ENCODE assay signal across 14 mouse cellular contexts in the genomic region with DNA sequence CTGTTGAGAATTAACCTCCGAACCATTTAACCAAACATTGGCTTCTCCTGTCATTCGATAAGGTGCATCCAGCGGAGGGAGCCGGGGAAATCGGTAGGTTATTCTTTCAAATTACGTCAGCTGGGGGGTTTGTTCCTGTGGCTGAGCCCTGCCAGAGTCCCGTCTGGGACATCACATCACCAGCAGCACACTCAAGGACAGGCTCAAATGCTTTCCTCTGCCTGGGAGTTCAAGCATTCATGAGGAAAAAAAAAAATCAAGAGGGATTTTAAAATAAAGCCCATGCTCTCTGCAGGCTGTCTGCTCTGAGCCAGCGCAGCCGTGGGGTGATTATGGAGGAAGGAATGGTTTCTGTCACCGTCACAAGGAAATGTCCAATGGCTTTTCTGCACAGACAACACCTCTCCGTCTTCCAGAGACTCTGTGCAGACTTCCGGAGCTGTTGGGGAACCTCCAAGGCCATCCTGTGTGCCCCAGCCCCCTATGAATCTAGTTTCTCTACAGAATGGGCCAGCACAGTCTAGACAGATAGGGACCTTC. TPM values are rescaled to one million over a fixed set of nuclear protein-coding genes. Genes with fewer than 3 reads are reported as not detected.
A peak's percentile ranks its signal among the peaks of the same experiment; 100 is the strongest.
DNase-seq lines count a peak whose midpoint lies in the region; ATAC-seq and TF ChIP-seq lines count a peak whose summit lies in the region.
"Had no signal": no experiment of that assay in that cellular context is flagged by ENCODE, and none has a peak within 500 bp of the region (broad histone marks: within the 10 kb centered on the region; RNA-seq: fewer than 3 reads in every experiment).

No protein-coding gene starts in this region.

- no peaks in the 10 kb centered on the region for H3K36me3 ChIP-seq in intestine, embryonic 14.5 days (ENCODE audit: control insufficient read depth, insufficient read depth, low read length)
- no peaks in the 10 kb centered on the region for H3K36me3 ChIP-seq in intestine, postnatal 0 days (ENCODE audit: control insufficient read depth, insufficient read depth)
- no peaks in the 10 kb centered on the region for H3K36me3 ChIP-seq in embryonic facial prominence, embryonic 13.5 days
- H3K36me3 ChIP-seq in limb, embryonic 12.5 days: no peaks in the 10 kb centered on the region
- no peaks in the 10 kb centered on the region for H3K36me3 ChIP-seq in midbrain, postnatal 0 days (ENCODE audit: insufficient read depth, low read length)
- H3K36me3 ChIP-seq: liver, embryonic 15.5 days had no signal

- peak; percentile 76 for ATAC-seq in intestine, embryonic 14.5 days (replicated peaks; ENCODE audit: low FRiP score, low TSS enrichment, low read depth)
- no peak for ATAC-seq in intestine, postnatal 0 days
- ATAC-seq in embryonic facial prominence, embryonic 13.5 days (ENCODE audit: insufficient number of reproducible peaks, insufficient read depth, low FRiP score, low TSS enrichment, low read depth): no peak
- ATAC-seq in limb, embryonic 12.5 days (ENCODE audit: insufficient number of reproducible peaks, insufficient read depth, low FRiP score, low TSS enrichment, low read depth): no peak
- no peak for ATAC-seq in midbrain, postnatal 0 days (ENCODE audit: low FRiP score)
- ATAC-seq: hindbrain, embryonic 16.5 days had no signal

- no peaks in the 10 kb centered on the region for H3K27me3 ChIP-seq in intestine, embryonic 14.5 days (replicated peaks; ENCODE audit: control insufficient read depth, insufficient read depth, low read length)
- no peaks in the 10 kb centered on the region for H3K27me3 ChIP-seq in intestine, postnatal 0 days (replicated peaks; ENCODE audit: control insufficient read depth, insufficient read depth, low read length)
- no peaks in the 10 kb centered on the region; the same call in 1 of the 2 replicates for H3K27me3 ChIP-seq in embryonic facial prominence, embryonic 13.5 days
- H3K27me3 ChIP-seq in limb, embryonic 12.5 days: no peaks in the 10 kb centered on the region
- H3K27me3 ChIP-seq in midbrain, postnatal 0 days (ENCODE audit: insufficient read depth, low read length): no peaks in the 10 kb centered on the region

- H3K27ac ChIP-seq in intestine, embryonic 14.5 days (ENCODE audit: low read depth): peak overlapping the region; percentile 79
- no peak overlapping the region for H3K27ac ChIP-seq in intestine, postnatal 0 days (ENCODE audit: low read depth, low read length)
- H3K27ac ChIP-seq in embryonic facial prominence, embryonic 13.5 days: peak overlapping the region; percentile 45
- peak overlapping the region; percentile 68 for H3K27ac ChIP-seq in limb, embryonic 12.5 days
- no peak overlapping the region for H3K27ac ChIP-seq in midbrain, postnatal 0 days (ENCODE audit: low read depth, low read length)
- H3K27ac ChIP-seq: left cerebral cortex, adult 2 months; liver, embryonic 15.5 days had no signal

- peaks cover 22% of the 10 kb centered on the region for H3K4me1 ChIP-seq in intestine, embryonic 14.5 days (replicated peaks; ENCODE audit: control insufficient read depth, insufficient read depth, low read length)
- no peaks in the 10 kb centered on the region for H3K4me1 ChIP-seq in intestine, postnatal 0 days (replicated peaks; ENCODE audit: control insufficient read depth, insufficient read depth, low read length)
- H3K4me1 ChIP-seq in embryonic facial prominence, embryonic 13.5 days: peaks cover 28% of the 10 kb centered on the region
- H3K4me1 ChIP-seq in limb, embryonic 12.5 days (replicated peaks): peaks cover 25% of the 10 kb centered on the region
- no peaks in the 10 kb centered on the region for H3K4me1 ChIP-seq in midbrain, postnatal 0 days (ENCODE audit: insufficient read depth, low read length)
- H3K4me1 ChIP-seq: liver, embryonic 15.5 days had no signal

- no peaks in the 10 kb centered on the region for H3K9me3 ChIP-seq in intestine, embryonic 14.5 days (ENCODE audit: control insufficient read depth, low read length)
- no peaks in the 10 kb centered on the region for H3K9me3 ChIP-seq in intestine, postnatal 0 days (ENCODE audit: control insufficient read depth)
- H3K9me3 ChIP-seq in embryonic facial prominence, embryonic 13.5 days: no peaks in the 10 kb centered on the region
- H3K9me3 ChIP-seq in limb, embryonic 12.5 days: no peaks in the 10 kb centered on the region
- H3K9me3 ChIP-seq in midbrain, postnatal 0 days (ENCODE audit: low read length): no peaks in the 10 kb centered on the region
- H3K9me3 ChIP-seq: liver, embryonic 15.5 days had no signal

- peak; percentile 62 for DNase-seq in intestine, embryonic 14.5 days (ENCODE audit: low spot score)
- DNase-seq in embryo, embryonic 11 days: peak; percentile 68
- no peak for DNase-seq in thymus, adult 18-20 months
- no peak for DNase-seq in midbrain, postnatal 0 days (ENCODE audit: low spot score)
- DNase-seq: cerebellum, adult 8-10 months; kidney, postnatal 36 days; spleen, adult 18-20 months; thymus, postnatal 25 days had no signal

- 23% methylated on average over 12 of the region's 12 CpGs for WGBS in intestine, embryonic 14.5 days
- WGBS in intestine, postnatal 0 days: 56% methylated on average over 12 of the region's 12 CpGs
- 36% methylated on average over 12 of the region's 12 CpGs for WGBS in embryonic facial prominence, embryonic 13.5 days
- WGBS in limb, embryonic 12.5 days: 23% methylated on average over 12 of the region's 12 CpGs
- 73% methylated on average over 12 of the region's 12 CpGs for WGBS in midbrain, postnatal 0 days

- H3K9ac ChIP-seq in intestine, embryonic 14.5 days (ENCODE audit: low read length): no peak overlapping the region
- no peak overlapping the region for H3K9ac ChIP-seq in intestine, postnatal 0 days (ENCODE audit: low read depth, low read length)
- 0 out of 2 replicates have a peak overlapping the region, but pooled peaks have one; percentile 11 for H3K9ac ChIP-seq in embryonic facial prominence, embryonic 13.5 days
- no peak overlapping the region for H3K9ac ChIP-seq in limb, embryonic 12.5 days (replicated peaks)
- H3K9ac ChIP-seq in midbrain, postnatal 0 days (replicated peaks; ENCODE audit: low read length, poor library complexity, severe bottlenecking): no peak overlapping the region
- H3K9ac ChIP-seq: liver, embryonic 15.5 days had no signal

- no peak overlapping the region for H3K4me2 ChIP-seq in intestine, embryonic 14.5 days (ENCODE audit: low read length)
- H3K4me2 ChIP-seq in intestine, postnatal 0 days (replicated peaks; ENCODE audit: low read depth): no peak overlapping the region
- no peak overlapping the region for H3K4me2 ChIP-seq in embryonic facial prominence, embryonic 13.5 days
- H3K4me2 ChIP-seq in limb, embryonic 12.5 days: no peak overlapping the region; the same call in 1 of the 2 replicates
- H3K4me2 ChIP-seq in midbrain, postnatal 0 days (ENCODE audit: low read depth, low read length, poor library complexity, severe bottlenecking): no peak overlapping the region
- H3K4me2 ChIP-seq: liver, embryonic 15.5 days had no signal

- H3K4me3 ChIP-seq in intestine, embryonic 14.5 days (ENCODE audit: low read depth, low read length): no peak overlapping the region
- H3K4me3 ChIP-seq in intestine, postnatal 0 days (ENCODE audit: low read depth, low read length): no peak overlapping the region
- no peak overlapping the region for H3K4me3 ChIP-seq in embryonic facial prominence, embryonic 13.5 days
- no peak overlapping the region for H3K4me3 ChIP-seq in limb, embryonic 12.5 days (replicated peaks)
- H3K4me3 ChIP-seq in midbrain, postnatal 0 days (ENCODE audit: low read depth, low read length): no peak overlapping the region
- H3K4me3 ChIP-seq: left cerebral cortex, adult 2 months; liver, embryonic 15.5 days had no signal

- TF ChIP-seq CTCF in intestine, postnatal 0 days (IDR thresholded peaks at IDR 0.05; ENCODE audit: low read depth): no peak
- TF ChIP-seq CTCF in midbrain, postnatal 0 days (IDR thresholded peaks at IDR 0.05): no peak

RNA-seq across cellular contexts. Expression of a gene that starts 26.6 kb away (rescaled TPM):
- polyA plus RNA-seq in intestine, embryonic 14.5 days (2014; fragmentation: Nextera tagmentation; extraction: Ambion mirVana): 3.3 and 4.0 TPM in 2 replicates
- 3.8 and 4.1 TPM in 2 replicates for polyA plus RNA-seq in intestine, postnatal 0 days (2015; fragmentation: Nextera tagmentation; extraction: Ambion mirVana)
- polyA plus RNA-seq in embryonic facial prominence, embryonic 13.5 days (2015; fragmentation: Nextera tagmentation; extraction: Ambion mirVana): 4.3 and 6.3 TPM in 2 replicates
- 13.5 and 14.1 TPM in 2 replicates for polyA plus RNA-seq in limb, embryonic 12.5 days (2016; fragmentation: Nextera tagmentation; extraction: Ambion mirVana)
- 0.66 and 1.0 TPM in 2 replicates for total RNA-seq in midbrain, postnatal 0 days (2014; rRNA removed)
- 0.83 and 1.2 TPM in 2 replicates for polyA plus RNA-seq in midbrain, postnatal 0 days (2015; fragmentation: Nextera tagmentation; extraction: Ambion mirVana)

Comparison
In these comparisons a context has a peak if more than half of its experiments do, and no peak if none do; other contexts are left out.
1. H3K27ac ChIP-seq: peak in intestine, embryonic 14.5 days (single experiment), embryonic facial prominence, embryonic 13.5 days (single experiment) and limb, embryonic 12.5 days (single experiment); none in intestine, postnatal 0 days (single experiment) and midbrain, postnatal 0 days (single experiment).
2. DNase-seq: peak in intestine, embryonic 14.5 days (single experiment) and embryo, embryonic 11 days (single experiment); none in thymus, adult 18-20 months (0 of 2) and midbrain, postnatal 0 days (single experiment).